Mouse (Mus musculus): Measurements from ENCODE around the gene Heatr5a. TPM values are rescaled to one million over a fixed set of nuclear protein-coding genes. Genes with fewer than 3 reads are reported as not detected.

Heatr5a gene
- polyA plus RNA-seq, 1 experiment from 2014 or later = 17.9 TPM

GRCm38 (mm10) chr12:51884801-51885200 lies 86.3 kb downstream of the Heatr5a start:
- H3K4me1 ChIP-seq (ENCODE audit: control insufficient read depth, insufficient read depth, low read length) = no peaks in the 10 kb centered on the region
- H3K27me3 ChIP-seq (ENCODE audit: control insufficient read depth, insufficient read depth, low read length) = no peaks in the 10 kb centered on the region
- no peaks in the 10 kb centered on the region for H3K9me3 ChIP-seq (ENCODE audit: control insufficient read depth, low read depth, low read length)
- 85% methylated on average over 2 of the region's 2 CpGs for WGBS
- H3K4me2 ChIP-seq (replicated peaks; ENCODE audit: low read depth, low read length) = no peak overlapping the region
- peaks cover 9% of the 10 kb centered on the region for H3K36me3 ChIP-seq (ENCODE audit: control insufficient read depth, insufficient read depth, low read length)
- no peak overlapping the region for H3K9ac ChIP-seq (replicated peaks; ENCODE audit: low read depth, low read length)
- H3K4me3 ChIP-seq (ENCODE audit: low read depth, low read length) = no peak overlapping the region
- no peak overlapping the region for H3K27ac ChIP-seq (ENCODE audit: low read length)
- ATAC-seq (ENCODE audit: insufficient number of reproducible peaks, insufficient read depth, low FRiP score, low read depth) = no peak

- no peak overlapping the region for H3K4me3 ChIP-seq (ENCODE audit: low read depth, low read length)
- H3K9ac ChIP-seq (replicated peaks; ENCODE audit: low read depth, low read length) = no peak overlapping the region
- no peak overlapping the region for H3K27ac ChIP-seq (ENCODE audit: low read length)
- no peak for ATAC-seq (ENCODE audit: insufficient number of reproducible peaks, insufficient read depth, low FRiP score, low read depth)
- H3K4me2 ChIP-seq (replicated peaks; ENCODE audit: low read depth, low read length) = no peak overlapping the region
- no peaks in the 10 kb centered on the region for H3K9me3 ChIP-seq (ENCODE audit: control insufficient read depth, low read depth, low read length)
- H3K4me1 ChIP-seq (ENCODE audit: control insufficient read depth, insufficient read depth, low read length) = no peaks in the 10 kb centered on the region
- no peaks in the 10 kb centered on the region for H3K27me3 ChIP-seq (ENCODE audit: control insufficient read depth, insufficient read depth, low read length)
- H3K36me3 ChIP-seq (ENCODE audit: control insufficient read depth, insufficient read depth, low read length) = peaks cover 17% of the 10 kb centered on the region
- WGBS = 86% methylated on average over 9 of the region's 9 CpGs
Observed at GRCm38 (mm10) chr12:51883297-51883805, 87.8 kb downstream of the Heatr5a start.

GRCm38 (mm10) chr12:51882606-51883296 lies 88.4 kb downstream of the Heatr5a start:
- H3K4me1 ChIP-seq (ENCODE audit: control insufficient read depth, insufficient read depth, low read length) = no peaks in the 10 kb centered on the region
- H3K4me3 ChIP-seq (ENCODE audit: low read depth, low read length) = no peak overlapping the region
- no peak overlapping the region for H3K4me2 ChIP-seq (replicated peaks; ENCODE audit: low read depth, low read length)
- H3K36me3 ChIP-seq (ENCODE audit: control insufficient read depth, insufficient read depth, low read length) = peaks cover 19% of the 10 kb centered on the region
- no peak overlapping the region for H3K9ac ChIP-seq (replicated peaks; ENCODE audit: low read depth, low read length)
- WGBS = 88% methylated on average over 6 of the region's 6 CpGs
- H3K9me3 ChIP-seq (ENCODE audit: control insufficient read depth, low read depth, low read length) = no peaks in the 10 kb centered on the region
- H3K27me3 ChIP-seq (ENCODE audit: control insufficient read depth, insufficient read depth, low read length) = no peaks in the 10 kb centered on the region
- no peak for ATAC-seq (ENCODE audit: insufficient number of reproducible peaks, insufficient read depth, low FRiP score, low read depth)
- no peak overlapping the region for H3K27ac ChIP-seq (ENCODE audit: low read length)

GRCm38 (mm10) chr12:51881775-51882174 lies 89.3 kb downstream of the Heatr5a start:
- no peak overlapping the region for H3K4me3 ChIP-seq (ENCODE audit: low read depth, low read length)
- H3K27me3 ChIP-seq (ENCODE audit: control insufficient read depth, insufficient read depth, low read length) = no peaks in the 10 kb centered on the region
- no peak for ATAC-seq (ENCODE audit: insufficient number of reproducible peaks, insufficient read depth, low FRiP score, low read depth)
- H3K27ac ChIP-seq (ENCODE audit: low read length) = no peak overlapping the region
- no peaks in the 10 kb centered on the region for H3K9me3 ChIP-seq (ENCODE audit: control insufficient read depth, low read depth, low read length)
- H3K4me2 ChIP-seq (replicated peaks; ENCODE audit: low read depth, low read length) = no peak overlapping the region
- peaks cover 28% of the 10 kb centered on the region for H3K36me3 ChIP-seq (ENCODE audit: control insufficient read depth, insufficient read depth, low read length)
- 93% methylated on average over 2 of the region's 2 CpGs for WGBS
- H3K9ac ChIP-seq (replicated peaks; ENCODE audit: low read depth, low read length) = no peak overlapping the region
- H3K4me1 ChIP-seq (ENCODE audit: control insufficient read depth, insufficient read depth, low read length) = no peaks in the 10 kb centered on the region

GRCm38 (mm10) chr12:51871446-51872144 lies 99.5 kb downstream of the Heatr5a start:
- no peaks in the 10 kb centered on the region for H3K4me1 ChIP-seq (ENCODE audit: control insufficient read depth, insufficient read depth, low read length)
- no peak overlapping the region for H3K4me2 ChIP-seq (replicated peaks; ENCODE audit: low read depth, low read length)
- no peaks in the 10 kb centered on the region for H3K36me3 ChIP-seq (ENCODE audit: control insufficient read depth, insufficient read depth, low read length)
- no peak overlapping the region for H3K27ac ChIP-seq (ENCODE audit: low read length)
- no peaks in the 10 kb centered on the region for H3K9me3 ChIP-seq (ENCODE audit: control insufficient read depth, low read depth, low read length)
- no peak for ATAC-seq (ENCODE audit: insufficient number of reproducible peaks, insufficient read depth, low FRiP score, low read depth)
- WGBS = 60% methylated on average over 11 of the region's 11 CpGs
- H3K4me3 ChIP-seq (ENCODE audit: low read depth, low read length) = no peak overlapping the region
- no peaks in the 10 kb centered on the region for H3K27me3 ChIP-seq (ENCODE audit: control insufficient read depth, insufficient read depth, low read length)
- H3K9ac ChIP-seq (replicated peaks; ENCODE audit: low read depth, low read length) = no peak overlapping the region

- Histone ChIP-seq H3K27me3 (ENCODE audit: control insufficient read depth, insufficient read depth, low read length) (no peaks in the 10 kb centered on the region), H3K4me1 (ENCODE audit: control insufficient read depth, insufficient read depth, low read length) (0 out of 2 replicates have a peak, but pooled peaks cover 6% of the 10 kb centered on the region), H3K4me3 (ENCODE audit: low read depth, low read length) (no peak overlapping the region), H3K9me3 (ENCODE audit: control insufficient read depth, low read depth, low read length) (no peaks in the 10 kb centered on the region), H3K27ac (ENCODE audit: low read length) (no peak overlapping the region), H3K9ac (replicated peaks; ENCODE audit: low read depth, low read length) (no peak overlapping the region), H3K36me3 (ENCODE audit: control insufficient read depth, insufficient read depth, low read length) (no peaks in the 10 kb centered on the region), H3K4me2 (replicated peaks; ENCODE audit: low read depth, low read length) (no peak overlapping the region)
- no peak for ATAC-seq (ENCODE audit: insufficient number of reproducible peaks, insufficient read depth, low FRiP score, low read depth)
- WGBS = 79% methylated on average over 3 of the region's 3 CpGs
Observed at GRCm38 (mm10) chr12:51869511-51869910, 101.6 kb downstream of the Heatr5a start.

- Histone ChIP-seq H3K9ac (replicated peaks; ENCODE audit: low read depth, low read length) (no peak overlapping the region), H3K27ac (ENCODE audit: low read length) (no peak overlapping the region), H3K36me3 (ENCODE audit: control insufficient read depth, insufficient read depth, low read length) (no peaks in the 10 kb centered on the region), H3K4me3 (ENCODE audit: low read depth, low read length) (no peak overlapping the region), H3K27me3 (ENCODE audit: control insufficient read depth, insufficient read depth, low read length) (no peaks in the 10 kb centered on the region), H3K4me1 (ENCODE audit: control insufficient read depth, insufficient read depth, low read length) (0 out of 2 replicates have a peak, but pooled peaks cover 6% of the 10 kb centered on the region), H3K9me3 (ENCODE audit: control insufficient read depth, low read depth, low read length) (no peaks in the 10 kb centered on the region), H3K4me2 (replicated peaks; ENCODE audit: low read depth, low read length) (no peak overlapping the region)
- ATAC-seq (ENCODE audit: insufficient number of reproducible peaks, insufficient read depth, low FRiP score, low read depth) = no peak
- 72% methylated on average over 8 of the region's 8 CpGs for WGBS
Observed at GRCm38 (mm10) chr12:51867076-51867475, 104.0 kb downstream of the Heatr5a start.

- H3K4me3 ChIP-seq (ENCODE audit: low read depth, low read length) = no peak overlapping the region
- ATAC-seq (ENCODE audit: insufficient number of reproducible peaks, insufficient read depth, low FRiP score, low read depth) = no peak
- H3K9me3 ChIP-seq (ENCODE audit: control insufficient read depth, low read depth, low read length) = no peaks in the 10 kb centered on the region
- no peak overlapping the region for H3K9ac ChIP-seq (replicated peaks; ENCODE audit: low read depth, low read length)
- no peak overlapping the region for H3K4me2 ChIP-seq (replicated peaks; ENCODE audit: low read depth, low read length)
- no peak overlapping the region for H3K27ac ChIP-seq (ENCODE audit: low read length)
- WGBS = 62% methylated on average over 13 of the region's 13 CpGs
- H3K36me3 ChIP-seq (ENCODE audit: control insufficient read depth, insufficient read depth, low read length) = no peaks in the 10 kb centered on the region
- no peaks in the 10 kb centered on the region for H3K27me3 ChIP-seq (ENCODE audit: control insufficient read depth, insufficient read depth, low read length)
- 0 out of 2 replicates have a peak, but pooled peaks cover 6% of the 10 kb centered on the region for H3K4me1 ChIP-seq (ENCODE audit: control insufficient read depth, insufficient read depth, low read length)
Observed at GRCm38 (mm10) chr12:51866226-51866910, 104.8 kb downstream of the Heatr5a start.

Measured in stomach, embryonic 14.5 days (tissue).